Mouse (Mus musculus): Measurements from ENCODE around the gene Ifitm7. TPM values are rescaled to one million over a fixed set of nuclear protein-coding genes. Genes with fewer than 3 reads are reported as not detected.
A peak's percentile ranks its signal among the peaks of the same experiment; 100 is the strongest.

Gene Ifitm7
- total and polyA plus RNA-seq, 2 experiments: not detected

GRCm38 (mm10) chr16:14005266-14005665 is 18.6 kb upstream of the Ifitm7 start:
- H3K27ac ChIP-seq (replicated peaks; ENCODE audit: insufficient read depth, low read depth, low read length): peak overlapping the region; percentile 83
- DNase-seq (ENCODE audit: extremely low read depth, low read depth, low spot score): peak; percentile 12
- 81% methylated on average over 4 of the region's 4 CpGs for WGBS

GRCm38 (mm10) chr16:14004726-14005125 is 18.0 kb upstream of the Ifitm7 start:
- DNase-seq (ENCODE audit: extremely low read depth, low read depth, low spot score): peak; percentile 88
- H3K79me2 ChIP-seq (ENCODE audit: control insufficient read depth, insufficient read depth, low read length): no peaks in the 10 kb centered on the region
- H3K36me3 ChIP-seq (ENCODE audit: control insufficient read depth, insufficient read depth, low read length): no peaks in the 10 kb centered on the region
- WGBS: 41% methylated on average over 2 of the region's 2 CpGs
- peaks cover 11% of the 10 kb centered on the region for H3K4me1 ChIP-seq (ENCODE audit: control insufficient read depth, insufficient read depth, low read length)
- H3K27ac ChIP-seq (replicated peaks; ENCODE audit: insufficient read depth, low read depth, low read length): peak overlapping the region; percentile 94
- no peak overlapping the region for H3K9ac ChIP-seq (ENCODE audit: low read depth, low read length)
- no peaks in the 10 kb centered on the region for H3K27me3 ChIP-seq (ENCODE audit: control insufficient read depth, insufficient read depth, low read length)
- no peak overlapping the region for H3K4me3 ChIP-seq (ENCODE audit: insufficient read depth, low read depth, low read length)
- no peak for TF ChIP-seq POLR2A (IDR thresholded peaks at IDR 0.05; ENCODE audit: extremely low read depth, insufficient read depth, low read length)
- TF ChIP-seq CTCF (IDR thresholded peaks at IDR 0.05; ENCODE audit: low read depth, low read length): no peak

More at GRCm38 (mm10) chr16:14005266-14005665, 18.6 kb upstream of the Ifitm7 start:
- Histone ChIP-seq H3K36me3 (ENCODE audit: control insufficient read depth, insufficient read depth, low read length) (no peaks in the 10 kb centered on the region), H3K9ac (ENCODE audit: low read depth, low read length) (no peak overlapping the region), H3K79me2 (ENCODE audit: control insufficient read depth, insufficient read depth, low read length) (no peaks in the 10 kb centered on the region), H3K27me3 (ENCODE audit: control insufficient read depth, insufficient read depth, low read length) (no peaks in the 10 kb centered on the region), H3K4me1 (ENCODE audit: control insufficient read depth, insufficient read depth, low read length) (peaks cover 11% of the 10 kb centered on the region), H3K4me3 (ENCODE audit: insufficient read depth, low read depth, low read length) (no peak overlapping the region)
- TF ChIP-seq POLR2A (IDR thresholded peaks at IDR 0.05; ENCODE audit: extremely low read depth, insufficient read depth, low read length): no peak
- no peak for TF ChIP-seq CTCF (IDR thresholded peaks at IDR 0.05; ENCODE audit: low read depth, low read length)

GRCm38 (mm10) chr16:14004170-14004569 is 17.5 kb upstream of the Ifitm7 start:
- H3K27me3 ChIP-seq (ENCODE audit: control insufficient read depth, insufficient read depth, low read length): no peaks in the 10 kb centered on the region
- WGBS: 10% methylated on average over 3 of the region's 3 CpGs
- peak; percentile 94 for DNase-seq (ENCODE audit: extremely low read depth, low read depth, low spot score)
- H3K36me3 ChIP-seq (ENCODE audit: control insufficient read depth, insufficient read depth, low read length): no peaks in the 10 kb centered on the region
- peak overlapping the region; percentile 94 for H3K27ac ChIP-seq (replicated peaks; ENCODE audit: insufficient read depth, low read depth, low read length)
- H3K4me1 ChIP-seq (ENCODE audit: control insufficient read depth, insufficient read depth, low read length): peaks cover 11% of the 10 kb centered on the region
- no peak for TF ChIP-seq POLR2A (IDR thresholded peaks at IDR 0.05; ENCODE audit: extremely low read depth, insufficient read depth, low read length)
- peak; percentile 58 for TF ChIP-seq CTCF (IDR thresholded peaks at IDR 0.05; ENCODE audit: low read depth, low read length)
- H3K79me2 ChIP-seq (ENCODE audit: control insufficient read depth, insufficient read depth, low read length): no peaks in the 10 kb centered on the region
- H3K9ac ChIP-seq (ENCODE audit: low read depth, low read length): no peak overlapping the region
- no peak overlapping the region for H3K4me3 ChIP-seq (ENCODE audit: insufficient read depth, low read depth, low read length)

GRCm38 (mm10) chr16:14003386-14004130 is 16.9 kb upstream of the Ifitm7 start:
- no peak for TF ChIP-seq POLR2A (IDR thresholded peaks at IDR 0.05; ENCODE audit: extremely low read depth, insufficient read depth, low read length)
- no peak for TF ChIP-seq CTCF (IDR thresholded peaks at IDR 0.05; ENCODE audit: low read depth, low read length)
- Histone ChIP-seq H3K9ac (ENCODE audit: low read depth, low read length) (no peak overlapping the region), H3K4me3 (ENCODE audit: insufficient read depth, low read depth, low read length) (no peak overlapping the region; the same call in 1 of the 2 replicates), H3K79me2 (ENCODE audit: control insufficient read depth, insufficient read depth, low read length) (no peaks in the 10 kb centered on the region), H3K4me1 (ENCODE audit: control insufficient read depth, insufficient read depth, low read length) (peaks cover 11% of the 10 kb centered on the region), H3K27me3 (ENCODE audit: control insufficient read depth, insufficient read depth, low read length) (no peaks in the 10 kb centered on the region), H3K27ac (replicated peaks; ENCODE audit: insufficient read depth, low read depth, low read length) (peak overlapping the region; percentile 77), H3K36me3 (ENCODE audit: control insufficient read depth, insufficient read depth, low read length) (no peaks in the 10 kb centered on the region)
- DNase-seq (ENCODE audit: extremely low read depth, low read depth, low spot score): peak; percentile 75
- 21% methylated on average over 8 of the region's 8 CpGs for WGBS

GRCm38 (mm10) chr16:13994502-13994901 is 7.8 kb upstream of the Ifitm7 start:
- no peak overlapping the region for H3K4me3 ChIP-seq (ENCODE audit: insufficient read depth, low read depth, low read length)

GRCm38 (mm10) chr16:13994076-13994475 is 7.4 kb upstream of the Ifitm7 start:
- WGBS: 84% methylated on average over 1 of the region's 1 CpGs
- DNase-seq (ENCODE audit: extremely low read depth, low read depth, low spot score): peak; percentile 44
- H3K79me2 ChIP-seq (ENCODE audit: control insufficient read depth, insufficient read depth, low read length): no peaks in the 10 kb centered on the region
- no peak overlapping the region for H3K4me3 ChIP-seq (ENCODE audit: insufficient read depth, low read depth, low read length)
- H3K36me3 ChIP-seq (ENCODE audit: control insufficient read depth, insufficient read depth, low read length): no peaks in the 10 kb centered on the region
- H3K9ac ChIP-seq (ENCODE audit: low read depth, low read length): no peak overlapping the region
- H3K27me3 ChIP-seq (ENCODE audit: control insufficient read depth, insufficient read depth, low read length): no peaks in the 10 kb centered on the region
- H3K4me1 ChIP-seq (ENCODE audit: control insufficient read depth, insufficient read depth, low read length): no peaks in the 10 kb centered on the region
- TF ChIP-seq CTCF (IDR thresholded peaks at IDR 0.05; ENCODE audit: low read depth, low read length) (no peak), POLR2A (IDR thresholded peaks at IDR 0.05; ENCODE audit: extremely low read depth, insufficient read depth, low read length) (no peak)
- H3K27ac ChIP-seq (replicated peaks; ENCODE audit: insufficient read depth, low read depth, low read length): no peak overlapping the region

More at GRCm38 (mm10) chr16:13994502-13994901, 7.8 kb upstream of the Ifitm7 start:
- TF ChIP-seq POLR2A (IDR thresholded peaks at IDR 0.05; ENCODE audit: extremely low read depth, insufficient read depth, low read length) (no peak), CTCF (IDR thresholded peaks at IDR 0.05; ENCODE audit: low read depth, low read length) (no peak)
- DNase-seq (ENCODE audit: extremely low read depth, low read depth, low spot score): no peak
- no peak overlapping the region for H3K27ac ChIP-seq (replicated peaks; ENCODE audit: insufficient read depth, low read depth, low read length)
- WGBS: 95% methylated on average over 1 of the region's 1 CpGs
- no peaks in the 10 kb centered on the region for H3K27me3 ChIP-seq (ENCODE audit: control insufficient read depth, insufficient read depth, low read length)
- no peaks in the 10 kb centered on the region for H3K79me2 ChIP-seq (ENCODE audit: control insufficient read depth, insufficient read depth, low read length)
- H3K9ac ChIP-seq (ENCODE audit: low read depth, low read length): no peak overlapping the region
- H3K36me3 ChIP-seq (ENCODE audit: control insufficient read depth, insufficient read depth, low read length): no peaks in the 10 kb centered on the region
- H3K4me1 ChIP-seq (ENCODE audit: control insufficient read depth, insufficient read depth, low read length): no peaks in the 10 kb centered on the region
